Mouse (Mus musculus) G1E (cell line): ENCODE results near the gene Atrnl1.

ENCODE experiments used
- CTCF ChIP-seq: IDR thresholded peaks from 2 replicates; pipeline ENCODE4 v1.5.1; 2012; ENCODE audit warnings: low read depth, low read length, inconsistent platforms, mixed read lengths
- GATA1 ChIP-seq: IDR thresholded peaks from 2 replicates; pipeline ENCODE4 v1.6.1; 2012; ENCODE audit warnings: borderline replicate concordance, low read length, inconsistent platforms, mixed read lengths
- GATA2 ChIP-seq: IDR thresholded peaks from 2 replicates; pipeline ENCODE4 v1.6.1; 2012; ENCODE audit warnings: low read depth, low read length, inconsistent platforms, borderline replicate concordance
- POLR2AphosphoS5 ChIP-seq: IDR thresholded peaks from 2 replicates; pipeline ENCODE4 v1.6.1; 2012; ENCODE audit warnings: low read depth, low read length, inconsistent platforms; ENCODE audit not compliant: insufficient replicate concordance
- TAL1 ChIP-seq: conservative IDR thresholded peaks from 2 replicates; pipeline ENCODE4 v1.6.1; 2012; ENCODE audit warnings: low read depth, low read length, inconsistent platforms, mixed read lengths

GRCm38 (mm10) chr19:58131896-58132295, 521.1 kb downstream of the Atrnl1 start:
- TF ChIP-seq CTCF (no peak), GATA1 (no peak), TAL1 (no peak), GATA2 (no peak), POLR2AphosphoS5 (no peak)
